Mouse (Mus musculus) gastrocnemius, postnatal 4 days (tissue): ENCODE measurements at regions not wholly inside any gene's neighbourhood (a gene's known extent, or its start where the extent isn't known, plus 50 kb on each side); places are given as distances from the start of the nearest gene placed in this dataset.
"Not testable (repeated sequence)": the region's sequence is repeated elsewhere in the genome, so short reads cannot be mapped to it uniquely, and the experiment has no call there.

ENCODE experiments used
- DNase-seq, 2 experiments: peaks; one replicate each; pipeline ENCODE4 v3.0.0; 2021 to 2022; ENCODE audit warnings: low spot score in 2 of 2, mixed read lengths in 2 of 2

DNA sequence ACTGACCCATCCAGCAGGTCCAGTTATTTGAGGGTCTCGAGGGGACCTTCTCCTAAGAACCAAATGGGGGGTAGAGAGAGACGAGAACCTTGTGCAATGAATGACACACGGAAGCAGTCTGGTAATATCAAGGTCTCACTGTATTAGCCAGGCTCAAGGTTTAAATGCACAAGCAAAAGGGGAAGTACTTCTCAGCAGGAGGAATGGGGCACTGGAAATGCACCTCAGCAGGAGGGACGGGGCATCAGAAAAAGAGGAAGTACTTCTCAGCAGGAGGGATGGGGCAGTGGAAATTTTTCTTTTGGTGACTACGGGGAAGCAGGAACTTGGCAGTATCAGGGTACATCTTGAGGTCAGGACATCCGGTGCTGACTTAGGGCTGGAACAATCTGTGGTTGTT, 74.9 kb upstream of the Vmn1r3 start:
- not testable (repeated sequence) for DNase-seq

DNA sequence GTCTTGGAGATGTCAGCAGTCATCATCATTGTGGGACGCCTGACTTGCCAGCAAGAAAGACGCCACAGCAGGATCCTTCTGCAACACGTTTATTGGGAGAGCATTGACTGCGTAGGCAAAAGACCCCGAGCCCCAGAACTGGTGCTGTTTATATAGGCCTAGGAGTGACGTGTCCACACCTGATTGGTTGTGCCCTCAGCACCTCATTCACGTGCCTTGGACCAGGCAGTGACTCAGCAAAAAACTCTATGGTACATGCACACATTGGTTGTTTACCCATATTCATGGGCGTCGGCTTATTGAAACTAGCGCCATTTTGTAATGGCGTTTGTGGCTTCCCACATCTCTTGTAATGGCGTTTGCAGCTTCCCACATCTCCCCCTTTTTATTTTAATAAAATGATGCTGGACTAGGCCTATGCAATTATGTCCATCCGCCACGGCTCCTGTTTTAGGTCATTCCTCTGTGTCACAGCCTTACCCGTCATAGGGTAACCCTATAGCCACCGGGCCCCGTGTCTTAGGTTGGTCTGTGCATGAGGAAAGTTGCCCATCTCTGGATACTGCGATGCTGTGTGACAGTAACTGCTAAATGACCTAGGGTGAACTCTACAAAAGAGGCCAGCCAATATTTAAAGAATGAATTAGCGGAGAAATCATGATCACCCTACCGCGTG, 67.6 kb upstream of the Vmn1r3 start:
- not testable (repeated sequence) for DNase-seq

DNA sequence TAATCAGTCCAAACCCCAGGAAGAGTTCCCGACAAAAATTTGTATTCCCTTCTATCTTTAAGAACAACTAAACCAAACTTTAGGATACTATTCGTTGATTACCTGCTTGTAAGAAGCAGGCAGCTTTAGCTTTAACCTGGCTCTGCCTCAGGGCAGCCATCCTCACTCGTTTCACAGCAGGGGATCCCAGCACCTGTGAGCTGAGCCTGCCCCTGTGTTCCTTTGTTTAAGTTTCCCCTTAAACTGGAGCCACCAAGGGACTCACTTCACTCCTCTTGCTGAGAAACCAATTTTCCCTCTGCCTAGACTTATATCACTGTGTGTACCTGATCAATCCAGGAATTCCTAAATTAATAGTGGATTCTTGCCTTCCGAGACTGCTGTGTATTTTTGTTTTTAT, 65.1 kb upstream of the Vmn1r3 start:
- not testable (repeated sequence) for DNase-seq

DNA sequence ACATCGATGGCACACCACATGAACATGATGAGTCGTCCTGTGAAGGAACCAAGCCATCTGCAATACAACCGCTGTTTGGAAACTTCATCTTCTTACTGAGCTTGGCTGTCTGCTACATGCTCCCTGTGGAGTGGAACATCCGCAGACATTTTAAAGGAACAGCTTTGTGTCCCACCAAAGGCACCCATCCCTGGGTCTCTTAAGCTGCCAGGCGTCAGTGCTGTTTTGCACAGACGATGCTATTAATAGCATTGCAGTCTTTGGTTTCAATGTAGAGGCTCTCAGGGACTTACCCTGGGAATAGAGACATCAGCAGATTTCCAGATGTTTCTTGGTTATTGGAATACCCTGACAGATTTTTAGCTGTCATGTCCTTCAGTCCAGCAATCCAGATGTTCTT, 56.9 kb upstream of the Vmn1r3 start:
- DNase-seq: not testable (repeated sequence)

DNA sequence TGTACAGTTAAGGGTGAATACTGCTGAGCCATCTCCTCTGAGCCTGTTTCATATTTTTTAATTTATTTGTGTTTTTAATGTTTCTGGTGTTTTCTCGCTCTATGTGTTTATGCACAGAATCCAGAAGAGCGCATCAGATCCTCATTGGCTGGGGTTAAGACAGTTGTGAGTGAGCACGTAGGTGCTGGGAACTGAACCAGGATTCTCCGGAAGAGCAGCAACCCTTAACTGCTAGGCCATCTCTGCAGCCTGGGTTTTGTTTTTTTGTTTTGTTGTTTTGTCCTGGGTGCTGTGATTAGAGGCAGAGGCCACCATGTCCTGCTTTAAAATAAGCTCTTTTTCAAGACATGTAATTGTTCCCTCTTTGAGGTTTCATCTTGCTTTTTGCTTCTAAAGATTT, 56.2 kb upstream of the Vmn1r3 start:
- not testable (repeated sequence) for DNase-seq

DNA sequence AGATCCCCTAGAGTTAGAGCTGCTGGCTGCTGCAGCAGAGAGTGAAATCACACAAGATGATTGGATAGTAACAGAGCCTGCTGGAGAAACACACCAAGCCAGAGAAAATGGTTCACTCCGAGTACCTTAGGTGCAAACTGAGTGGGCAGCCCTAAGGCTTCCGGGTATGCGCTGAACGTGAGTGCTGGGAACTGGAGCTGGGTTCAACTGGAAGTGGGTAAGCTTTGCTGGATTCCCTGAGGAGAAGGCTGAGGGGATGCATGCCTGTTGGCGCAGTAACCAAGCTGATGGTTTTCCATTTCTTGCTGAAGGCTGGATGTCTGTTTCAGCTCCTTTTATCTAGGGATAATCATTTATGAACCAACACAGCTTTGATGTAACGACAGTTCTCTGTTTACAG, 53.3 kb upstream of the Vmn1r3 start:
- peak in 1 of 2 experiments; percentile 9 for DNase-seq

DNA sequence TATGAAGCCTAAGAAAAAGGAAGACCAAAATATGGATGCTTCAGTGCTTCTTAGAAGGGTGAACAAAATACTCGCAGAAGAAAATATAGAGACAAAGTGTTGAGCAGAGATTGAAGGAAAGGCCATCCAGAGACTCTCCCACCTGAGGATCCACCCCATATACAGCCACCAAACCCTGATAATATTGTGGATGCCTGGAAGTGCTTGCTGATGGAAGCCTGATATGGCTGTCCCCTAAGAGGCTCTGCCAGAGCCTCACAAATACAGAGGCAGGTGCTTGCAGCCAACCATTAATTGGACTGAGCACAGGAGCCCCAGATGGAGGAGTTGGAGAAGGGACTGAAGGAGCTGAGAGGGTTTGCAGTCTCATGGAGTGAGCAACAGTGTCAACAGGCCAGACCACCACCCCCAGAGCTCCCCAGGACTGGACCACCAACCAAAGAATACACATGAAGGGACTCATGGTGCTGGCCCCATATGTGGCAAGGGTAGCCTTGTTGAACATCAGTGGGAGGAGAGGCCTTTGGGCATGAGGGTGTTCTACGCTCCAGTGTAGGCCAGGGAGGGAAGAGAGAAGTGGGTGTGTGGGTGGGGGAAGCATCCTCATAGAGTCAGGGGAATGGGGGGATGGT, 51.1 kb upstream of the Vmn1r3 start:
- not testable (repeated sequence) for DNase-seq
